Mouse (Mus musculus) limb, embryonic 14.5 days (tissue): ENCODE data around the gene Ikzf1. TPM values are rescaled to one million over a fixed set of nuclear protein-coding genes. Genes with fewer than 3 reads are reported as not detected.

Source experiments
- ATAC-seq: fragments of 200-750 bp; cut with Nextera tagmentation; 2 replicates; pipeline ENCODE4 v1.8.0; 2017; ENCODE audit warnings: low read depth, moderate number of reproducible peaks, moderate TSS enrichment; ENCODE audit not compliant: low FRiP score
- DNase-seq: peaks from one replicate; pipeline ENCODE4 v3.0.0-alpha.2; 2015; ENCODE audit warnings: low spot score
- H3K27ac ChIP-seq: fragments of 300-500 bp; sonication (generic); replicated peaks from 2 replicates; pipeline ENCODE4 v1.5.1; 2014; ENCODE audit warnings: low read depth, mild to moderate bottlenecking, low read length, moderate library complexity, mixed read lengths
- H3K27me3 ChIP-seq: fragments of 300-500 bp; sonication (generic); 2 replicates; pipeline ENCODE4 v1.6.1; 2014; ENCODE audit warnings: low read length, mixed read lengths; ENCODE audit not compliant: control insufficient read depth, insufficient read depth
- H3K36me3 ChIP-seq: fragments of 300-500 bp; sonication (generic); 2 replicates; pipeline ENCODE4 v1.6.1; 2014; ENCODE audit warnings: mild to moderate bottlenecking, low read length, moderate library complexity, mixed read lengths; ENCODE audit not compliant: control insufficient read depth, insufficient read depth
- H3K4me1 ChIP-seq: fragments of 300-500 bp; sonication (generic); 2 replicates; pipeline ENCODE4 v1.6.1; 2014; ENCODE audit warnings: antibody characterized with exemption, low read length, mixed read lengths; ENCODE audit not compliant: control insufficient read depth, insufficient read depth
- H3K4me2 ChIP-seq: fragments of 300-500 bp; sonication (generic); replicated peaks from 2 replicates; pipeline ENCODE4 v1.6.1; 2014; ENCODE audit warnings: low read depth, mild to moderate bottlenecking, low read length, moderate library complexity; ENCODE audit not compliant: severe bottlenecking
- H3K4me3 ChIP-seq: fragments of 300-500 bp; sonication (generic); replicated peaks from 2 replicates; pipeline ENCODE4 v1.5.1; 2014; ENCODE audit warnings: low read length
- H3K9ac ChIP-seq: fragments of 300-500 bp; sonication (generic); 2 replicates; pipeline ENCODE4 v1.6.1; 2014; ENCODE audit warnings: mild to moderate bottlenecking, low read depth, low read length, moderate library complexity; ENCODE audit not compliant: severe bottlenecking
- H3K9me3 ChIP-seq: fragments of 300-500 bp; sonication (generic); 2 replicates; pipeline ENCODE4 v1.6.1; 2016; ENCODE audit warnings: low read length; ENCODE audit not compliant: control insufficient read depth
- POLR2A ChIP-seq: fragments of 200-500 bp; IDR thresholded peaks from 2 replicates; pipeline ENCODE4 v1.8.0; 2012; ENCODE audit warnings: inconsistent platforms, mild to moderate bottlenecking, moderate library complexity, borderline replicate concordance; ENCODE audit not compliant: insufficient read depth, insufficient read length; ENCODE audit errors: extremely low read depth
- WGBS: fragments of 180-500 bp; shearing (Covaris S2); extraction: QIAGEN DNeasy Blood & Tissue Kit; methylation state at CpG from one replicate; pipeline ENCODE4 v1.1.7; 2014; 5-methylcytosine and 5-hydroxymethylcytosine counted together
- polyA plus RNA-seq, 2 experiments: library from polyadenylated mRNA; depleted of rRNA in 1 of 2; stranded (reverse) in 1 of 2; unstranded in 1 of 2; fragments of >200 nt; fragmentation: Nextera tagmentation in 1 of 2; extraction: Ambion mirVana in 1 of 2; gene quantifications; 2 replicates each; pipeline versions ENCODE4 v1.2.1 to v1.2.3; 2012 to 2014

Gene Ikzf1
- 5.0 and 7.2 TPM in 2 replicates for polyA plus RNA-seq (2012; rRNA removed)
- 3.4 and 3.5 TPM in 2 replicates for polyA plus RNA-seq (2014; fragmentation: Nextera tagmentation; extraction: Ambion mirVana)

DNA sequence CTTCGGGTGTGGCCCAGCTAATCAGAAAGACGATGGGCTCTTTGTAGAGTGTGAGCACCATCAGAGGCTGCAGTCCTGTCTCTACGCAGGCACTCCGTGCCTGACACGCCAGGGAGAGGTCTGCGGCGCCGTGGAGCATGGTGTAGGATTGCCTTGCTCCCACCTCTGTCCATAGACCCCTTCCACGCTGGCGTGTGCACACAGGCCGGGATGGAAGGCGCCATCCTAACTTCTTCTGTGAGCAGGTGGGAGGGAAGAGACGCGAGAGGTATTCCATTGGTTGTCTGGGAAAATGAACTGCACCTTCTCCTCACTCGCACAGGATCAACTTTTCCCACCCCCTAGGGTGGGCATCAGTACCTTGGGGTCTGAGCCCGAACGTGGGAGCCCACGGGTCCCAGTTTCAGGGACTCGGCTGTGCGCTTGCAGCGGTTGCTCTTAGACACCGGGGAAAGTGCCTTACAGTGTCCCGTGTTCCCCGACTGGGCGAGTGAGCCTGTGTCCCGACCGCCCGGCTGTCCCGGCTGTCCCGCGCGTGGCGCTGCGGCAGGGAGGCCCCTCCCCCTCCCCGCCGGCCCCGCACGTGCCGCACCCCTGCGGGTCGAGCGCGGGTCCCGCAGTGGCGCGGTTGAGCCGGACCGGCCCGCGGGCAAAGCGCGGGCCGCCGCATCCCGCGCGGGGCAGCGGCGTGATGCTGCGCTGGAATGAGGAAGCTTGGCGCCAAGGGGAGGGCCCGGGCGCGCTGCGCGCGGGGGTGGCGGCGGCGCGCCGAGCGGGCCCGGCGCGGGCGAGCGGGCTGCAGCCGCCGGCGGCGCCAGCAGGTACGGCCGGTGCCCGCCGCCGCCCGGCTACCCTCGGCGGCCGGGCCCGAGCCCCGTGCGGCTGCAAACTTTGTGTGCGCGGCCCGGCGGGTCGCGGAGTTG, at the start of gene Ikzf1:
TSS of gene Ikzf1 (plus strand) at position 74 of the 923 bp plus-strand sequence.
- WGBS = 2% methylated on average over 39 of the region's 100 CpGs
- Histone ChIP-seq H3K27me3 (peaks cover 50% of the 10 kb centered on the region), H3K4me3 (peak within 1 kb of the TSS; percentile 56), H3K27ac (no peak within 1 kb of the TSS), H3K9me3 (no peaks in the 10 kb centered on the region), H3K4me2 (peak within 1 kb of the TSS; percentile 98), H3K36me3 (no peaks in the 10 kb centered on the region), H3K4me1 (0 out of 2 replicates have a peak, but pooled peaks cover 6% of the 10 kb centered on the region), H3K9ac (peak within 1 kb of the TSS; percentile 51)
- TF ChIP-seq POLR2A = no peak
- ATAC-seq = peak; percentile 31; the same call in 1 of the 2 replicates
- DNase-seq = no peak

DNA sequence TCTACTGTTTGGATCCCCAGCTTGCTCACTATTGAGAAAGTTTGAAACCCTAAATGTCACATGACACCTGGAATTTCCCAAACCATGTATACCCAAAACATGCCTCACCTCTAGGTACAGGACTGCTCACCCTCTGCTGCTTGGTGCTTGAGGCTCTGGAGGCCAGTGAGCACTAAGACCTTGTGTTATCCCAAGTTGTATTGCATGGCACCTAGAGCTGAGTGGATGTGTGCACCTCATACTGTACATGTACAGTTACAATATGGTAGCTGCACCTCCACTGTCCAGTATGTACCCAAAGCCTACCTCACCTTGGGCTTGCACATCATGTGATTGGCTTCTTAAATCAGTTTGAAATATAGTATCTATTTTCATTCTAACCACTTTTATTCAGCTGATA, 40.5 kb upstream of the Ikzf1 start:
- Histone ChIP-seq H3K9ac (no peak overlapping the region), H3K4me1 (no peaks in the 10 kb centered on the region), H3K9me3 (no peaks in the 10 kb centered on the region), H3K36me3 (no peaks in the 10 kb centered on the region), H3K4me2 (no peak overlapping the region), H3K27me3 (no peaks in the 10 kb centered on the region), H3K27ac (no peak overlapping the region), H3K4me3 (no peak overlapping the region)
- no peak for TF ChIP-seq POLR2A
- DNase-seq (no peak), ATAC-seq (no peak)

DNA sequence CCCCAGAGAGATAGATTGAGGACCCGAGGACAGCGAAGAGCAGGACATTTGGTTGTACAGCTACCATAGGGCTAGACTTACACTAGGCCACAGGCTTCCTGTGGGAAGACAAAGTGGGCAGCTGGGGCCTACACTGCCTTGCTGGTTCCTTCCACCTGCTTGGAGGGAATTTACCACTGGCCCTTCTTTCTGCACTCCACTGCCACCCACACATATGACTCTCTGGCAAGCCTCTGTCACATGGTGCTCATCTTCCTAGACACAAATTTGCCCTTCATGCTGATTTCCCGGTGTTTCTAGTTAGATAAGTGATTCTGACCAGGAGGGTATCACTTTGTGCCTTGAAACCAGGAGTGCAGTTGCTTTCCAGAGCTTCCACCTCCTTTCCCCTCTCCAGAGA, 28.4 kb upstream of the Ikzf1 start:
- Histone ChIP-seq H3K27me3 (no peaks in the 10 kb centered on the region), H3K27ac (no peak overlapping the region), H3K4me2 (no peak overlapping the region), H3K9me3 (no peaks in the 10 kb centered on the region), H3K36me3 (no peaks in the 10 kb centered on the region), H3K4me1 (no peaks in the 10 kb centered on the region), H3K9ac (no peak overlapping the region), H3K4me3 (no peak overlapping the region)
- ATAC-seq = no peak
- WGBS = 84% methylated on average over 3 of the region's 3 CpGs
- DNase-seq = no peak
- TF ChIP-seq POLR2A = no peak

DNA sequence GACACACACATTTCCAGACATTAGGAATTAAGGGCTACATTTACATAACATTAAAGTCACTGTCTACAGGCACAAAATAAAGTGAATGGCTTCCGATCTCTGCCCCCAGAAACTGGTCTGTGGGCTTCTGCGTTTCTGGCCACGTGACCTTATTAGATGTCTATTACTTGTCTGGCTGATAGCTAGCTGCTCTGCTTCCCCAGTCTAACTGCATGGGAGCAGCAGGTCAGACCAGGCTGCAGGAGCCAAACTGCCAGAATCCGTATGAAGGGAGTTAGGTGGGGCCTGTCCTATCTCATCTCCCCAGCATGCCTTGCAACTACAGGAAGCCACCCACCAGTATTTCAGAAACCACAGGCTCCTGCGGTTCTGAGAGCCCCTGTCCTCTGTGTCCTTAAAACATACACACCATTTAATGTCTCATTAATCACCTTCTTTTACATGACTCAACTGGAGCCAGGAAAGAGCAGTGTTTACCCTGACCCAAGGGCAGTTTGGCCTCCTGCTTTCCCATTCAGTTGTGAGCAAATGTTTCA, 27.7 kb upstream of the Ikzf1 start:
- Histone ChIP-seq H3K4me2 (no peak overlapping the region), H3K9ac (no peak overlapping the region), H3K4me1 (no peaks in the 10 kb centered on the region), H3K36me3 (no peaks in the 10 kb centered on the region), H3K27me3 (no peaks in the 10 kb centered on the region), H3K9me3 (no peaks in the 10 kb centered on the region), H3K4me3 (no peak overlapping the region), H3K27ac (no peak overlapping the region)
- ATAC-seq (no peak), DNase-seq (no peak)
- no peak for TF ChIP-seq POLR2A
- WGBS = 58% methylated on average over 5 of the region's 5 CpGs

DNA sequence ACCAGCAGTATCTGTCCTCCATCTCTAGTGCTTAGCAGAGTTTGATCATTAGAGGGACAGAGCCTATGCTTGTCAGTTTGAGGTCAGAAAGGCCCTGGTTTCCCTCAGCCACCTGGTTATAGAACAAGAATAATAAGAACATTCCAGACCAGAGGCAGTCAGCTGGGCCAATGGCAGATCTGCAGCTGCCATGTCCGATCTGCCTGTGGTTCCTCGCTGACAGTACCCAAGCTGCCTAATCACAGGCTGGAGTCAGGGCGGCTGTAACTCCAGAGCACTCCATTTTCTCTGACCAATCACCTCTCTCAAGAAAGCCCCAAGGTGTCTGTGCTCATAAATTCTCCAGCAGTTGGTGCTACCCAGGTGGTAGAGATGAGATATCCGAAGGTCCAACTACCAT, 27.2 kb upstream of the Ikzf1 start:
- no peak overlapping the region for H3K9ac ChIP-seq
- 79% methylated on average over 4 of the region's 4 CpGs for WGBS
- H3K36me3 ChIP-seq = no peaks in the 10 kb centered on the region
- no peaks in the 10 kb centered on the region for H3K27me3 ChIP-seq
- DNase-seq (no peak), ATAC-seq (no peak)
- no peaks in the 10 kb centered on the region for H3K4me1 ChIP-seq
- H3K27ac ChIP-seq = no peak overlapping the region
- no peaks in the 10 kb centered on the region for H3K9me3 ChIP-seq
- H3K4me3 ChIP-seq = no peak overlapping the region
- H3K4me2 ChIP-seq = no peak overlapping the region
- no peak for TF ChIP-seq POLR2A
